Mouse (Mus musculus): Measurements from ENCODE around the gene Slc7a4. TPM values are rescaled to one million over a fixed set of nuclear protein-coding genes. Genes with fewer than 3 reads are reported as not detected.

Slc7a4 gene
- total RNA-seq, 1 experiment from 2014 or later, result 0.35 TPM

GRCm38 (mm10) chr16:17529981-17530586, 52.9 kb downstream of the Slc7a4 start:
- ATAC-seq (ENCODE audit: extremely low read depth, insufficient number of reproducible peaks, low FRiP score, poor library complexity, severe bottlenecking), result no peak

- no peak for ATAC-seq (ENCODE audit: extremely low read depth, insufficient number of reproducible peaks, low FRiP score, poor library complexity, severe bottlenecking)
Observed at GRCm38 (mm10) chr16:17528276-17528675, 54.7 kb downstream of the Slc7a4 start.

- no peak for ATAC-seq (ENCODE audit: extremely low read depth, insufficient number of reproducible peaks, low FRiP score, poor library complexity, severe bottlenecking)
Observed at GRCm38 (mm10) chr16:17527606-17528005, 55.4 kb downstream of the Slc7a4 start.

- no peak for ATAC-seq (ENCODE audit: extremely low read depth, insufficient number of reproducible peaks, low FRiP score, poor library complexity, severe bottlenecking)
Observed at GRCm38 (mm10) chr16:17526223-17526622, 56.8 kb downstream of the Slc7a4 start.

GRCm38 (mm10) chr16:17525524-17525923, 57.5 kb downstream of the Slc7a4 start:
- ATAC-seq (ENCODE audit: extremely low read depth, insufficient number of reproducible peaks, low FRiP score, poor library complexity, severe bottlenecking), result no peak

GRCm38 (mm10) chr16:17524156-17524555, 58.9 kb downstream of the Slc7a4 start:
- no peak for ATAC-seq (ENCODE audit: extremely low read depth, insufficient number of reproducible peaks, low FRiP score, poor library complexity, severe bottlenecking)

Other genes with a start within 250 kb of the Slc7a4 start
- 67.6 and 74.8 TPM in 2 replicates for gene Snap29, start 177.2 kb downstream of the Slc7a4 start, total RNA-seq (2017)
- 68.1 and 93.9 TPM in 2 replicates for gene Pi4ka, start 176.9 kb downstream of the Slc7a4 start, total RNA-seq (2017)
- gene Crkl, start 131.2 kb downstream of the Slc7a4 start, total RNA-seq (2017), result 36.1 and 39.7 TPM in 2 replicates
- 0.37 TPM in 1 of 2 replicates, not detected in the other for gene Aifm3, start 93.6 kb downstream of the Slc7a4 start, total RNA-seq (2017)
- 33.9 and 42.1 TPM in 2 replicates for gene Lztr1, start 74.5 kb downstream of the Slc7a4 start, total RNA-seq (2017)
- 32.9 and 34.0 TPM in 2 replicates for gene Thap7, start 52.1 kb downstream of the Slc7a4 start, total RNA-seq (2017)
- gene Lrrc74b, start 22.0 kb downstream of the Slc7a4 start, total RNA-seq (2017), result not detected in 2 replicates
- gene P2rx6, start 21.3 kb downstream of the Slc7a4 start, total RNA-seq (2017), result not detected in 2 replicates
- 11.6 and 12.8 TPM in 2 replicates for gene Smpd4, start 36.1 kb upstream of the Slc7a4 start, total RNA-seq (2017)
- not detected in 2 replicates for gene Ccdc74a, start 63.3 kb upstream of the Slc7a4 start, total RNA-seq (2017)
- gene Med15, start 149.7 kb upstream of the Slc7a4 start, total RNA-seq (2017), result 55.6 and 63.1 TPM in 2 replicates
- gene Klhl22, start 176.4 kb upstream of the Slc7a4 start, total RNA-seq (2017), result 8.6 and 10.5 TPM in 2 replicates
- gene Scarf2, start 214.1 kb upstream of the Slc7a4 start, total RNA-seq (2017), result not detected in 2 replicates
- not detected in 2 replicates for gene B830017H08Rik, start 249.9 kb upstream of the Slc7a4 start, total RNA-seq (2017)